Mouse (Mus musculus): ENCODE results near the gene Tbc1d22a.

DNA sequence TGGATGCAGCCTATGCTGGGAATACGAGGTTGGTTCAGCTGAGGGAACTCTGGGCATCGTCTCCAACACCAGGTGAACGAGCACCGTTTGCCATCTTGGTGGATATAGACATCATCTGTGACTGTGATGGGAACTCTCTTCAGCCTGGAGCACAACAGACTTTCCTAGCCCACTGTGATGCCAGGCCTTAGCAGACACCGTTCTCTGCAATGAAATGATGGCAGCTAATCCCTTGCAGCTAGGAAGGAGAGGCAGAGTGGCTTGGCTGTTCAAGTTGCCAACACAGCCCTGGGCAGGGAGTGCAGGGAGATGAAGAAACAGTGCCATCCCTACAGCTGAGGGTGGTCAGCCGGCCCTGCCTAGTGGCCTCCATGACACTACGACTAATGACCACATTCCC, 233.0 kb downstream of the Tbc1d22a start:
- TF ChIP-seq CTCF (conservative IDR thresholded peaks at IDR 0.05; ENCODE audit: insufficient read depth, insufficient read length, low read depth, low read length) (no peak), POLR2A (IDR thresholded peaks at IDR 0.05; ENCODE audit: low read depth, low read length) (no peak)

Measured in kidney, adult 2 months (tissue).